Mouse (Mus musculus) ES-Bruce4 (cell line): ENCODE results near the gene Fbxo47.

Experiments
- CTCF ChIP-seq: IDR thresholded peaks from one replicate; pipeline ENCODE4 v1.8.1; 2011; ENCODE audit warnings: low read depth, low read length
- POLR2A ChIP-seq: IDR thresholded peaks from one replicate; pipeline ENCODE4 v1.8.1; 2011; ENCODE audit warnings: low read length; ENCODE audit not compliant: insufficient read depth

- no peak for TF ChIP-seq POLR2A
- no peak for TF ChIP-seq CTCF
Measured at GRCm38 (mm10) chr11:97877341-97877740, 6.6 kb downstream of the Fbxo47 start.
